ENCODE assay signal across 9 mouse cellular contexts in genomic region chr17:65612391-65613141, GRCm38 (mm10). TPM values are rescaled to one million over a fixed set of nuclear protein-coding genes. Genes with fewer than 3 reads are reported as not detected.
A peak's percentile ranks its signal among the peaks of the same experiment; 100 is the strongest.
DNase-seq lines count a peak whose midpoint lies in the region; ATAC-seq and TF ChIP-seq lines count a peak whose summit lies in the region.
"Had no signal": no experiment of that assay in that cellular context is flagged by ENCODE, and none has a peak within 500 bp of the region (broad histone marks: within the 10 kb centered on the region; RNA-seq: fewer than 3 reads in every experiment).

No protein-coding gene starts in this region.

- H3K4me3 ChIP-seq in G1E (ENCODE audit: low read depth, low read length): peak overlapping the region; percentile 97
- H3K4me3 ChIP-seq in forebrain, embryonic 15.5 days: peak overlapping the region; percentile 99
- H3K4me3 ChIP-seq in hindbrain, embryonic 10.5 days: peak overlapping the region; percentile 81

- TF ChIP-seq CTCF in G1E (IDR thresholded peaks at IDR 0.05; ENCODE audit: low read depth, low read length): no peak

- H3K27ac ChIP-seq in forebrain, embryonic 15.5 days (replicated peaks): peak overlapping the region; percentile 99
- peak overlapping the region; percentile 99 for H3K27ac ChIP-seq in hindbrain, embryonic 10.5 days

- H3K36me3 ChIP-seq in G1E (replicated peaks): peaks cover 19% of the 10 kb centered on the region
- H3K36me3 ChIP-seq in forebrain, embryonic 15.5 days: no peaks in the 10 kb centered on the region
- H3K36me3 ChIP-seq in hindbrain, embryonic 10.5 days: peaks cover 8% of the 10 kb centered on the region

- DNase-seq in G1E (ENCODE audit: low spot score): peak; percentile 46
- peak; percentile 73 for DNase-seq in cerebellum, adult 11-12 months
- peak; percentile 64 for DNase-seq in hindbrain, embryonic 10.5 days (ENCODE audit: low spot score)
- DNase-seq in layer of hippocampus, postnatal 10 days (ENCODE audit: low spot score in 2 of 2): peak; percentile 50 to 55
- DNase-seq in lung, postnatal 25 days (ENCODE audit: low spot score): peak; percentile 23
- DNase-seq in right cerebral cortex, postnatal 36 days (ENCODE audit: low spot score in 2 of 2): peak; percentile 12 to 45
- DNase-seq in yolk sac, embryonic 10.5 days (ENCODE audit: low spot score): peak; percentile 58

- H3K9me3 ChIP-seq in G1E (replicated peaks): no peaks in the 10 kb centered on the region
- H3K9me3 ChIP-seq in forebrain, embryonic 15.5 days: no peaks in the 10 kb centered on the region
- H3K9me3 ChIP-seq in hindbrain, embryonic 10.5 days: no peaks in the 10 kb centered on the region

- peak overlapping the region; percentile 73 for H3K4me2 ChIP-seq in forebrain, embryonic 15.5 days (replicated peaks)

- peak overlapping the region; percentile 98 for H3K9ac ChIP-seq in forebrain, embryonic 15.5 days (replicated peaks)

- under 1% methylated on average over 64 of the region's 91 CpGs for WGBS in forebrain, embryonic 15.5 days
- under 1% methylated on average over 88 of the region's 91 CpGs for WGBS in hindbrain, embryonic 10.5 days

- H3K27me3 ChIP-seq in G1E (ENCODE audit: insufficient read depth, low read length): no peaks in the 10 kb centered on the region
- no peaks in the 10 kb centered on the region for H3K27me3 ChIP-seq in forebrain, embryonic 15.5 days
- no peaks in the 10 kb centered on the region for H3K27me3 ChIP-seq in hindbrain, embryonic 10.5 days (ENCODE audit: insufficient read depth, poor library complexity, severe bottlenecking)

- no peak for ATAC-seq in G1E (ENCODE audit: extremely low read depth, insufficient number of reproducible peaks, low FRiP score, poor library complexity, severe bottlenecking)
- peak; percentile 42 for ATAC-seq in forebrain, embryonic 15.5 days (replicated peaks)

- peaks cover 50% of the 10 kb centered on the region for H3K4me1 ChIP-seq in G1E (ENCODE audit: insufficient read depth, low read depth, low read length)
- peaks cover 44% of the 10 kb centered on the region for H3K4me1 ChIP-seq in forebrain, embryonic 15.5 days
- peaks cover 52% of the 10 kb centered on the region for H3K4me1 ChIP-seq in hindbrain, embryonic 10.5 days (replicated peaks)

RNA-seq across cellular contexts. Expression of gene Vapa, which starts 0.8 kb away (rescaled TPM):
- total RNA-seq in G1E (2014; fragmentation: Nextera tagmentation): 174 and 180 TPM in 2 replicates
- total RNA-seq in G1E (2017): 120 and 130 TPM in 2 replicates
- polyA plus RNA-seq in G1E (2012): 148 and 209 TPM in 2 replicates
- 248 and 258 TPM in 2 replicates for polyA plus RNA-seq in forebrain, embryonic 15.5 days (2015; fragmentation: Nextera tagmentation; extraction: Ambion mirVana)
- polyA plus RNA-seq in hindbrain, embryonic 10.5 days (2016; fragmentation: Nextera tagmentation; extraction: Ambion mirVana): 184 and 190 TPM in 2 replicates
- 100 to 1,000 TPM; 153 to 164 TPM for total RNA-seq in layer of hippocampus, postnatal 10 days (2021)

RNA-seq across cellular contexts. Expression of gene Txndc2, which starts 29.4 kb away (rescaled TPM):
- total RNA-seq in G1E (2014; fragmentation: Nextera tagmentation) (not detected in 2 replicates), G1E (2017) (0.06 and 0.22 TPM in 2 replicates)
- polyA plus RNA-seq in G1E (2012): not detected in 2 replicates
- polyA plus RNA-seq in forebrain, embryonic 15.5 days (2015; fragmentation: Nextera tagmentation; extraction: Ambion mirVana): 0.15 TPM in 1 of 2 replicates, not detected in the other
- polyA plus RNA-seq in hindbrain, embryonic 10.5 days (2016; fragmentation: Nextera tagmentation; extraction: Ambion mirVana): 0.09 and 0.17 TPM in 2 replicates
- under 1 TPM; 0.18 to 0.32 TPM for total RNA-seq in layer of hippocampus, postnatal 10 days (2021)
- polyA plus RNA-seq: large intestine, adult 2 months had no signal

Comparison
In these comparisons a context has a peak if more than half of its experiments do, and no peak if none do; other contexts are left out.
1. DNase-seq: peak in every context shown above with its lines; median percentile 73 in cerebellum, adult 11-12 months; 64 in hindbrain, embryonic 10.5 days; 58 in yolk sac, embryonic 10.5 days; 52 in layer of hippocampus, postnatal 10 days; 46 in G1E; 28 in right cerebral cortex, postnatal 36 days; 23 in lung, postnatal 25 days.